10 mouse cellular contexts compared by ENCODE assay signal in the genomic region with DNA sequence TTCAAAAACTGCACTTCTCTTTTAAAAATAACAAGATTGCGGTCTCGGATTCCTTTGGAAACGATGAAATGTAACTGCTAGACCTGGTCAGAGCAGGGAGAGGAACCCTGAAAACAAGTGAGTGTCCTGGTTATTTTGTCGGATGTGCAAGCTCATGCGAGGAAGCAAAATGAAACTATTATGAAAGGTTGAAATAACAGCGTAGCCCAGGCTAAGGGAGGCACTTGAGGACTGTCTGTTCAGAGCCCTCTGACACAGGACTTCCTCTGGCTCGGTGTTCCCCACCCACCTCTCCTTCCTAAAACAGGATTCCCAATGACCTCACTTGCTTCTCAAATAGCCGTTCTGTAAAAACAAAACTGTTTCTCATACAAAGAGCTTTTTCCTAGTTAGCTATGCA. TPM values are rescaled to one million over a fixed set of nuclear protein-coding genes. Genes with fewer than 3 reads are reported as not detected.
DNase-seq lines count a peak whose midpoint lies in the region; ATAC-seq and TF ChIP-seq lines count a peak whose summit lies in the region.
"Had no signal": no experiment of that assay in that cellular context is flagged by ENCODE, and none has a peak within 500 bp of the region (broad histone marks: within the 10 kb centered on the region; RNA-seq: fewer than 3 reads in every experiment).

No protein-coding gene starts in this region.

- H3K36me3 ChIP-seq in liver, adult 2 months (ENCODE audit: control insufficient read depth, insufficient read depth, low read length): no peaks in the 10 kb centered on the region
- no peaks in the 10 kb centered on the region for H3K36me3 ChIP-seq in heart, embryonic 12.5 days
- H3K36me3 ChIP-seq: hindbrain, embryonic 12.5 days; midbrain, embryonic 12.5 days had no signal

- TF ChIP-seq POLR2A in liver, adult 2 months (IDR thresholded peaks at IDR 0.05; ENCODE audit: extremely low read depth, insufficient read depth, low read length): no peak

- H3K4me3 ChIP-seq in liver, adult 2 months (ENCODE audit: insufficient read depth, low read depth, low read length): peak overlapping the region; percentile 48
- H3K4me3 ChIP-seq in heart, embryonic 12.5 days: no peak overlapping the region
- H3K4me3 ChIP-seq: hindbrain, embryonic 12.5 days; midbrain, embryonic 12.5 days had no signal

- no peak for TF ChIP-seq CTCF in liver, adult 2 months (IDR thresholded peaks at IDR 0.05; ENCODE audit: low read depth, low read length)

- H3K4me1 ChIP-seq in liver, adult 2 months (ENCODE audit: control insufficient read depth, insufficient read depth, low read length): no peaks in the 10 kb centered on the region
- peaks cover 21% of the 10 kb centered on the region for H3K4me1 ChIP-seq in heart, embryonic 12.5 days (replicated peaks)
- H3K4me1 ChIP-seq: hindbrain, embryonic 12.5 days; midbrain, embryonic 12.5 days had no signal

- H3K4me2 ChIP-seq in heart, embryonic 12.5 days: peak overlapping the region; percentile 43
- H3K4me2 ChIP-seq: hindbrain, embryonic 12.5 days; midbrain, embryonic 12.5 days had no signal

- H3K27me3 ChIP-seq in liver, adult 2 months (ENCODE audit: control insufficient read depth, insufficient read depth, low read length): no peaks in the 10 kb centered on the region
- H3K27me3 ChIP-seq in heart, embryonic 12.5 days (replicated peaks): no peaks in the 10 kb centered on the region
- H3K27me3 ChIP-seq: hindbrain, embryonic 12.5 days; midbrain, embryonic 12.5 days had no signal

- 51% methylated on average over 8 of the region's 8 CpGs for WGBS in liver, adult 2 months
- WGBS in heart, embryonic 12.5 days: 52% methylated on average over 8 of the region's 8 CpGs

- no peaks in the 10 kb centered on the region for H3K79me2 ChIP-seq in liver, adult 2 months (ENCODE audit: control insufficient read depth, insufficient read depth, low read length)

- H3K9me3 ChIP-seq in heart, embryonic 12.5 days (replicated peaks): no peaks in the 10 kb centered on the region
- H3K9me3 ChIP-seq: hindbrain, embryonic 12.5 days; midbrain, embryonic 12.5 days had no signal

- peak; percentile 59 for DNase-seq in liver, adult 2 months (ENCODE audit: extremely low read depth, low read depth, low spot score)
- no peak for DNase-seq in liver
- DNase-seq in kidney, postnatal 36 days: peak; percentile 45 to 81
- DNase-seq in urinary bladder, adult 2 months (ENCODE audit: low spot score): no peak
- no peak for DNase-seq in MN1 (ENCODE audit: low spot score)
- DNase-seq in urinary bladder, postnatal 36 days (ENCODE audit: low spot score in 2 of 2): no peak

- peak overlapping the region; percentile 58 for H3K27ac ChIP-seq in liver, adult 2 months (replicated peaks; ENCODE audit: insufficient read depth, low read depth, low read length)
- H3K27ac ChIP-seq in heart, embryonic 12.5 days (ENCODE audit: poor library complexity, severe bottlenecking): peak overlapping the region; percentile 79
- H3K27ac ChIP-seq: hindbrain, embryonic 12.5 days; midbrain, embryonic 12.5 days had no signal

- ATAC-seq in heart, embryonic 12.5 days (ENCODE audit: insufficient number of reproducible peaks, low FRiP score): 0 out of 2 replicates have a peak, but pooled peaks have one; percentile 67
- peak; percentile 37 for ATAC-seq in megakaryocyte progenitor cell, adult 5-6 weeks (replicated peaks; ENCODE audit: poor library complexity)

- H3K9ac ChIP-seq in liver, adult 2 months (ENCODE audit: low read depth, low read length): peak overlapping the region; percentile 56
- H3K9ac ChIP-seq in heart, embryonic 12.5 days: no peak overlapping the region; the same call in 1 of the 2 replicates
- H3K9ac ChIP-seq: hindbrain, embryonic 12.5 days; midbrain, embryonic 12.5 days had no signal

RNA-seq across cellular contexts. Expression of gene S1pr1, which starts 51.3 kb away (rescaled TPM):
- total RNA-seq in liver, adult 2 months (2014; rRNA removed): 21.5 and 35.2 TPM in 2 replicates
- 77.7 and 95.7 TPM in 2 replicates for polyA plus RNA-seq in liver, adult 2 months (2012; rRNA removed)
- polyA plus RNA-seq in heart, embryonic 12.5 days (2016; fragmentation: Nextera tagmentation; extraction: Ambion mirVana): 86.0 and 87.5 TPM in 2 replicates
- 0.98 and 2.7 TPM in 2 replicates for total RNA-seq in megakaryocyte progenitor cell, adult 5-6 weeks (2015)
- total RNA-seq in megakaryocyte progenitor cell, adult 5-6 weeks (2017): 0.17 and 1.3 TPM in 2 replicates
- 17.0 and 18.3 TPM in 2 replicates for polyA plus RNA-seq in urinary bladder, adult 2 months (2012; rRNA removed)

Comparison
In these comparisons a context has a peak if more than half of its experiments do, and no peak if none do; other contexts are left out.
1. DNase-seq: peak in liver, adult 2 months (single experiment) and kidney, postnatal 36 days (2 of 2); none in liver (single experiment), urinary bladder, adult 2 months (single experiment), MN1 (single experiment) and urinary bladder, postnatal 36 days (0 of 2).